Mouse (Mus musculus): ENCODE measurements around the gene Aplf. TPM values are rescaled to one million over a fixed set of nuclear protein-coding genes. Genes with fewer than 3 reads are reported as not detected.

Aplf gene
- polyA plus RNA-seq (2015; fragmentation: Nextera tagmentation; extraction: Ambion mirVana), result 14.2 and 15.5 TPM in 2 replicates

- Histone ChIP-seq H3K4me1 (ENCODE audit: control insufficient read depth, insufficient read depth, low read length) (peaks cover 12% of the 10 kb centered on the region), H3K9ac (ENCODE audit: low read length) (peak within 1 kb of the TSS; percentile 83), H3K27me3 (ENCODE audit: control insufficient read depth, insufficient read depth, low read length) (no peaks in the 10 kb centered on the region), H3K4me2 (ENCODE audit: low read depth, low read length) (peak within 1 kb of the TSS; percentile 77), H3K27ac (ENCODE audit: low read length) (peak within 1 kb of the TSS; percentile 88), H3K9me3 (replicated peaks; ENCODE audit: control insufficient read depth, low read length) (no peaks in the 10 kb centered on the region), H3K36me3 (ENCODE audit: control insufficient read depth, insufficient read depth, low read length) (no peaks in the 10 kb centered on the region), H3K4me3 (replicated peaks; ENCODE audit: low read length) (peak within 1 kb of the TSS; percentile 82)
- ATAC-seq (ENCODE audit: insufficient read depth, low FRiP score), result peak; percentile 100
- WGBS, result 0% methylated on average over 33 of the region's 33 CpGs
Observed at GRCm38 (mm10) chr6:87671771-87672517, at the start of gene Aplf. Aplf (minus strand) TSS chr6:87672193.

DNA sequence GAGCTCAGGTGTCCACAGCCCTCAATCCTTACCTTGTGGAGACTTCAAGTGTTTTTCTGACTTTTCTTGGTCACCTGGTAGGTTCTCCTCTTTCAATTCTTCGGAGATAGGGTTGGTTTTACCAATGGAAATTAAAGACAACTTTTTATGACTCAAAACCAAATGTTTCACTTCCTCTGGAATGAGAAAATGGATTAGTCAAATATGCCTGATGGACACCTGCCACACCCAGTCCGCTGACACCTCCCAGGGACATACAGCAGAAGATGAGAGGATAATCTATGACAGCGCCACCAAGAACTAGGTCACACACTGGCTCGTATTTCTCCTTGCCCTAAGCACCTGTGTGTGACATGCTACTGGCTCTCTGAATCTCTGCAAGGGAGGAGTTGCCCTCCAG, 42.1 kb upstream of the Aplf start:
- 80% methylated on average over 4 of the region's 4 CpGs for WGBS
- ATAC-seq (ENCODE audit: insufficient read depth, low FRiP score), result no peak

DNA sequence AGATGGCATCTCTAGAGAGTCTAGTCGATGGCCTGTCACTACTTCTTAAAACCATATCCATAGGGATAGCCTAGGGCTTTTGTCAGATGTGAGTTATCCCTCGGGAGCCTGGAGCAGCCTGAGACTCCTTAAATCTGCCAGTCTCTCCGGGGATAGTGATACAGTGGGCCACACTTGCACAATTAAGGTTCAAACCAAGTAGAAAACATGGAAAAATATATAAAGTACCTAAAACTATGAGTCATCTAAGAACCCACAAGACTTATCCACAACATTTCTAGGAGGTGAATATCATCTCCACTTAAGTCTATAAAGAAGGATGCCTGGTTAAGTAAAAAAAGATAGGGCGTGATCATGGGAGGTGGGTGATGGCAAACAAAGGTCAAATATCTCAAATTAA, 40.3 kb upstream of the Aplf start:
- no peak for ATAC-seq (ENCODE audit: insufficient read depth, low FRiP score)
- H3K9me3 ChIP-seq (replicated peaks; ENCODE audit: control insufficient read depth, low read length), result no peaks in the 10 kb centered on the region
- WGBS, result 85% methylated on average over 4 of the region's 4 CpGs

More for the DNA sequence above, 42.1 kb upstream of the Aplf start:
- Histone ChIP-seq H3K4me3 (replicated peaks; ENCODE audit: low read length) (no peak overlapping the region), H3K36me3 (ENCODE audit: control insufficient read depth, insufficient read depth, low read length) (no peaks in the 10 kb centered on the region), H3K27ac (ENCODE audit: low read length) (no peak overlapping the region), H3K27me3 (ENCODE audit: control insufficient read depth, insufficient read depth, low read length) (no peaks in the 10 kb centered on the region), H3K4me1 (ENCODE audit: control insufficient read depth, insufficient read depth, low read length) (no peaks in the 10 kb centered on the region), H3K9ac (ENCODE audit: low read length) (no peak overlapping the region), H3K9me3 (replicated peaks; ENCODE audit: control insufficient read depth, low read length) (no peaks in the 10 kb centered on the region), H3K4me2 (ENCODE audit: low read depth, low read length) (no peak overlapping the region)

GRCm38 (mm10) chr6:87706246-87706645, 34.3 kb upstream of the Aplf start:
- no peaks in the 10 kb centered on the region for H3K9me3 ChIP-seq (replicated peaks; ENCODE audit: control insufficient read depth, low read length)
- no peak overlapping the region for H3K4me2 ChIP-seq (ENCODE audit: low read depth, low read length)
- WGBS, result 40% methylated on average over 3 of the region's 3 CpGs
- no peak overlapping the region for H3K4me3 ChIP-seq (replicated peaks; ENCODE audit: low read length)
- H3K27me3 ChIP-seq (ENCODE audit: control insufficient read depth, insufficient read depth, low read length), result no peaks in the 10 kb centered on the region
- H3K27ac ChIP-seq (ENCODE audit: low read length), result no peak overlapping the region
- H3K9ac ChIP-seq (ENCODE audit: low read length), result no peak overlapping the region
- no peak for ATAC-seq (ENCODE audit: insufficient read depth, low FRiP score)
- no peaks in the 10 kb centered on the region for H3K36me3 ChIP-seq (ENCODE audit: control insufficient read depth, insufficient read depth, low read length)
- no peaks in the 10 kb centered on the region for H3K4me1 ChIP-seq (ENCODE audit: control insufficient read depth, insufficient read depth, low read length)

More for the DNA sequence above, 40.3 kb upstream of the Aplf start:
- no peak overlapping the region for H3K4me3 ChIP-seq (replicated peaks; ENCODE audit: low read length)
- no peaks in the 10 kb centered on the region for H3K27me3 ChIP-seq (ENCODE audit: control insufficient read depth, insufficient read depth, low read length)
- H3K27ac ChIP-seq (ENCODE audit: low read length), result no peak overlapping the region
- no peaks in the 10 kb centered on the region for H3K4me1 ChIP-seq (ENCODE audit: control insufficient read depth, insufficient read depth, low read length)
- no peaks in the 10 kb centered on the region for H3K36me3 ChIP-seq (ENCODE audit: control insufficient read depth, insufficient read depth, low read length)
- H3K4me2 ChIP-seq (ENCODE audit: low read depth, low read length), result no peak overlapping the region
- no peak overlapping the region for H3K9ac ChIP-seq (ENCODE audit: low read length)

- Histone ChIP-seq H3K9ac (ENCODE audit: low read length) (no peak overlapping the region), H3K4me3 (replicated peaks; ENCODE audit: low read length) (no peak overlapping the region), H3K9me3 (replicated peaks; ENCODE audit: control insufficient read depth, low read length) (no peaks in the 10 kb centered on the region), H3K36me3 (ENCODE audit: control insufficient read depth, insufficient read depth, low read length) (no peaks in the 10 kb centered on the region), H3K4me1 (ENCODE audit: control insufficient read depth, insufficient read depth, low read length) (no peaks in the 10 kb centered on the region), H3K27ac (ENCODE audit: low read length) (no peak overlapping the region), H3K27me3 (ENCODE audit: control insufficient read depth, insufficient read depth, low read length) (no peaks in the 10 kb centered on the region), H3K4me2 (ENCODE audit: low read depth, low read length) (no peak overlapping the region)
- 89% methylated on average over 4 of the region's 4 CpGs for WGBS
- no peak for ATAC-seq (ENCODE audit: insufficient read depth, low FRiP score)
Observed at GRCm38 (mm10) chr6:87696544-87696943, 24.6 kb upstream of the Aplf start.

DNA sequence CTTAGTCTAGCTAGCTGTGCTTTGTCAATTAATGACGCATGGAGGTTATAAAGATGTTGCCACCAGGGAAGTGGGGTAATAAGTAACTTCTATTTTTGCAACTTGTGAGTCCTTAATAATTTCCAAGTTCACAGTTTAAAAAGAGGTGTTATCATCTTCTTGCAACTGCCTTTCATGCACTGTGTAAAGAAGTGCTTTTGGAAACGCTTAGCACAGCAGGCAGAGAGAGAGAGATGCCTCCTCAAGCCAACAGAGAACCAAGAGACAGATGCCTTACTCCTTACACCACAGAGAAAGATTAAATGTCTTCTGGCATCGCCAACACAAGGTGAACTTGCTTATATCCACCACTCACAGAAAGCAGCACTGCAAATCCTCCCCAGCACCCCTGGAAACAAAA, 24.0 kb upstream of the Aplf start:
- Histone ChIP-seq H3K36me3 (ENCODE audit: control insufficient read depth, insufficient read depth, low read length) (no peaks in the 10 kb centered on the region), H3K4me2 (ENCODE audit: low read depth, low read length) (no peak overlapping the region), H3K9me3 (replicated peaks; ENCODE audit: control insufficient read depth, low read length) (no peaks in the 10 kb centered on the region), H3K27ac (ENCODE audit: low read length) (no peak overlapping the region), H3K4me3 (replicated peaks; ENCODE audit: low read length) (no peak overlapping the region), H3K9ac (ENCODE audit: low read length) (no peak overlapping the region), H3K27me3 (ENCODE audit: control insufficient read depth, insufficient read depth, low read length) (no peaks in the 10 kb centered on the region), H3K4me1 (ENCODE audit: control insufficient read depth, insufficient read depth, low read length) (no peaks in the 10 kb centered on the region)
- ATAC-seq (ENCODE audit: insufficient read depth, low FRiP score), result no peak
- 70% methylated on average over 3 of the region's 3 CpGs for WGBS

- 68% methylated on average over 3 of the region's 3 CpGs for WGBS
- no peaks in the 10 kb centered on the region for H3K36me3 ChIP-seq (ENCODE audit: control insufficient read depth, insufficient read depth, low read length)
- no peak overlapping the region for H3K9ac ChIP-seq (ENCODE audit: low read length)
- no peak for ATAC-seq (ENCODE audit: insufficient read depth, low FRiP score)
- no peaks in the 10 kb centered on the region for H3K27me3 ChIP-seq (ENCODE audit: control insufficient read depth, insufficient read depth, low read length)
- H3K9me3 ChIP-seq (replicated peaks; ENCODE audit: control insufficient read depth, low read length), result no peaks in the 10 kb centered on the region
- H3K4me3 ChIP-seq (replicated peaks; ENCODE audit: low read length), result no peak overlapping the region
- no peak overlapping the region for H3K4me2 ChIP-seq (ENCODE audit: low read depth, low read length)
- H3K27ac ChIP-seq (ENCODE audit: low read length), result no peak overlapping the region
- H3K4me1 ChIP-seq (ENCODE audit: control insufficient read depth, insufficient read depth, low read length), result no peaks in the 10 kb centered on the region
Observed at GRCm38 (mm10) chr6:87680418-87680817, 8.4 kb upstream of the Aplf start.

GRCm38 (mm10) chr6:87672661-87673060, 668 bp upstream of the Aplf start:
- 48% methylated on average over 4 of the region's 4 CpGs for WGBS
- ATAC-seq (ENCODE audit: insufficient read depth, low FRiP score), result no peak
- no peaks in the 10 kb centered on the region for H3K36me3 ChIP-seq (ENCODE audit: control insufficient read depth, insufficient read depth, low read length)
- peak overlapping the region; percentile 62 for H3K9ac ChIP-seq (ENCODE audit: low read length)
- no peaks in the 10 kb centered on the region for H3K27me3 ChIP-seq (ENCODE audit: control insufficient read depth, insufficient read depth, low read length)
- peaks cover 12% of the 10 kb centered on the region for H3K4me1 ChIP-seq (ENCODE audit: control insufficient read depth, insufficient read depth, low read length)
- H3K4me2 ChIP-seq (ENCODE audit: low read depth, low read length), result peak overlapping the region; percentile 77
- peak overlapping the region; percentile 82 for H3K4me3 ChIP-seq (replicated peaks; ENCODE audit: low read length)
- H3K9me3 ChIP-seq (replicated peaks; ENCODE audit: control insufficient read depth, low read length), result no peaks in the 10 kb centered on the region
- 0 out of 2 replicates have a peak overlapping the region, but pooled peaks have one; percentile 30 for H3K27ac ChIP-seq (ENCODE audit: low read length)

DNA sequence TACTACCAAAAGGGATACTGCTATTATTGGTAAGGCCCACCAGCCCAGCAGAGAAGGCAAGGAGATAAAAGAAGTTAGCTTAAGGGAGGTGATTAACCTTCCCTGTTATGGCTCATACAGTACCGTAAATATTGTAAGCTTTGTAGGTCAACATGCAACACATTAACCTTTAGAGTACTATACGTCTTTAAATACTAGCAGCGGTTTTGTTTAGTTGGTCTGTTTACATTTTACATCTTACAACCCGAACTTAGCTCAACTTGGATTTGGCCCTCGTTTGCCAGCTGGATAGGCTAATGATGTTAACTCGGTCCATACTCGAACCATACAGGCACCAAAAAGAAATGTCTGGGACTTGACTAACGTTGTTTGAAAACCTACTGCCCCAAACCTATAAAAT, 640 bp downstream of the Aplf start:
- Histone ChIP-seq H3K4me3 (replicated peaks; ENCODE audit: low read length) (peak overlapping the region; percentile 82), H3K9ac (ENCODE audit: low read length) (peak overlapping the region; percentile 83), H3K27me3 (ENCODE audit: control insufficient read depth, insufficient read depth, low read length) (no peaks in the 10 kb centered on the region), H3K36me3 (ENCODE audit: control insufficient read depth, insufficient read depth, low read length) (no peaks in the 10 kb centered on the region), H3K9me3 (replicated peaks; ENCODE audit: control insufficient read depth, low read length) (no peaks in the 10 kb centered on the region), H3K4me1 (ENCODE audit: control insufficient read depth, insufficient read depth, low read length) (peaks cover 12% of the 10 kb centered on the region), H3K27ac (ENCODE audit: low read length) (peak overlapping the region; percentile 88), H3K4me2 (ENCODE audit: low read depth, low read length) (peak overlapping the region; percentile 77)
- no peak for ATAC-seq (ENCODE audit: insufficient read depth, low FRiP score)
- 1% methylated on average over 8 of the region's 8 CpGs for WGBS

Measured in stomach, embryonic 16.5 days (tissue).